16 mouse cellular contexts compared by ENCODE assay signal in genomic region chr1:186163206-186163605, GRCm38 (mm10). TPM values are rescaled to one million over a fixed set of nuclear protein-coding genes. Genes with fewer than 3 reads are reported as not detected.
A peak's percentile ranks its signal among the peaks of the same experiment; 100 is the strongest.
DNase-seq lines count a peak whose midpoint lies in the region; ATAC-seq and TF ChIP-seq lines count a peak whose summit lies in the region.
"Had no signal": no experiment of that assay in that cellular context is flagged by ENCODE, and none has a peak within 500 bp of the region (broad histone marks: within the 10 kb centered on the region; RNA-seq: fewer than 3 reads in every experiment).

No protein-coding gene starts in this region.

- H3K4me1 ChIP-seq in heart, embryonic 12.5 days (replicated peaks), result no peaks in the 10 kb centered on the region; the same call in 1 of the 2 replicates
- H3K4me1 ChIP-seq: midbrain, embryonic 12.5 days; neural tube, embryonic 13.5 days had no signal

- 65% methylated on average over 12 of the region's 12 CpGs for WGBS in heart, embryonic 12.5 days

- DNase-seq in heart, adult 18-20 months, result peak; percentile 40 to 68
- peak; percentile 90 for DNase-seq in 3T3-L1 (ENCODE audit: low read depth, low spot score)
- peak; percentile 50 for DNase-seq in embryo, embryonic 11 days
- DNase-seq in heart, postnatal 10 days, result peak; percentile 28 to 29
- DNase-seq in frontal cortex, adult 2 months (ENCODE audit: extremely low spot score in 1 of 2, low spot score in 1 of 2), result no peak
- DNase-seq in adrenal gland, adult 18-20 months (ENCODE audit: low spot score in 2 of 2), result no peak
- DNase-seq in layer of hippocampus, adult 2 months (ENCODE audit: low spot score in 2 of 2), result no peak
- DNase-seq: adrenal gland, adult 8-10 months; kidney, adult 9 months; thymus, postnatal 25 days had no signal

- H3K9ac ChIP-seq in heart, embryonic 12.5 days, result no peak overlapping the region
- H3K9ac ChIP-seq: limb, embryonic 13.5 days; midbrain, embryonic 12.5 days; neural tube, embryonic 13.5 days had no signal

- no peak for ATAC-seq in heart, embryonic 12.5 days (ENCODE audit: insufficient number of reproducible peaks, low FRiP score)
- ATAC-seq: CD4-positive, CD25-positive, alpha-beta regulatory T cell, adult 4 months; lung, postnatal 0 days had no signal

- intact Hi-C loops in heart, postnatal 10 days (cut with DNase I), result no loop called here

- TF ChIP-seq CTCF in layer of hippocampus, adult 2 months (conservative IDR thresholded peaks at IDR 0.05), result no peak

- no peak overlapping the region for H3K4me2 ChIP-seq in heart, embryonic 12.5 days
- H3K4me2 ChIP-seq: limb, embryonic 13.5 days; midbrain, embryonic 12.5 days; neural tube, embryonic 13.5 days had no signal

- H3K27me3 ChIP-seq in heart, embryonic 12.5 days (replicated peaks), result no peaks in the 10 kb centered on the region
- H3K27me3 ChIP-seq: limb, embryonic 13.5 days; midbrain, embryonic 12.5 days; neural tube, embryonic 13.5 days had no signal

- no peaks in the 10 kb centered on the region for H3K9me3 ChIP-seq in heart, embryonic 12.5 days (replicated peaks)
- H3K9me3 ChIP-seq: limb, embryonic 13.5 days; midbrain, embryonic 12.5 days; neural tube, embryonic 13.5 days had no signal

- H3K4me3 ChIP-seq in heart, embryonic 12.5 days, result no peak overlapping the region
- H3K4me3 ChIP-seq in layer of hippocampus, adult 2 months, result no peak overlapping the region
- H3K4me3 ChIP-seq: limb, embryonic 13.5 days; midbrain, embryonic 12.5 days; neural tube, embryonic 13.5 days had no signal

- H3K27ac ChIP-seq in heart, embryonic 12.5 days (ENCODE audit: poor library complexity, severe bottlenecking), result no peak overlapping the region
- no peak overlapping the region for H3K27ac ChIP-seq in layer of hippocampus, adult 2 months
- H3K27ac ChIP-seq: limb, embryonic 13.5 days; midbrain, embryonic 12.5 days; neural tube, embryonic 13.5 days had no signal

- no peaks in the 10 kb centered on the region for H3K36me3 ChIP-seq in heart, embryonic 12.5 days
- H3K36me3 ChIP-seq: limb, embryonic 13.5 days; midbrain, embryonic 12.5 days; neural tube, embryonic 13.5 days had no signal

RNA-seq across cellular contexts. Expression of gene Lyplal1, which starts 46.1 kb away (rescaled TPM):
- total RNA-seq in heart, adult 18-20 months (2021), result 1 to 10 TPM; 2.1 to 4.1 TPM
- polyA plus RNA-seq in heart, embryonic 12.5 days (2016; fragmentation: Nextera tagmentation; extraction: Ambion mirVana), result 11.4 and 13.5 TPM in 2 replicates
- total RNA-seq in heart, postnatal 10 days (2021), result 1 to 10 TPM; 5.0 to 5.3 TPM
- 8.1 and 9.3 TPM in 2 replicates for polyA plus RNA-seq in frontal cortex, adult 2 months (2012; rRNA removed)
- total RNA-seq in adrenal gland, adult 18-20 months (2021), result 10 to 100 TPM; 23.2 to 29.5 TPM
- total RNA-seq in layer of hippocampus, adult 2 months (2021), result 1 to 10 TPM; 7.1 to 9.1 TPM
- polyA plus RNA-seq: CD4-positive, CD25-positive, alpha-beta regulatory T cell, adult 4 months had no signal

Comparison
In these comparisons a context has a peak if more than half of its experiments do, and no peak if none do; other contexts are left out.
1. DNase-seq: peak in heart, adult 18-20 months (2 of 2), 3T3-L1 (single experiment), embryo, embryonic 11 days (single experiment) and heart, postnatal 10 days (2 of 2); none in frontal cortex, adult 2 months (0 of 2), adrenal gland, adult 18-20 months (0 of 2) and layer of hippocampus, adult 2 months (0 of 2).